Mouse (Mus musculus): ENCODE measurements at regions not wholly inside any gene's neighbourhood (a gene's known extent, or its start where the extent isn't known, plus 50 kb on each side); places are given as distances from the start of the nearest gene placed in this dataset.

- TF ChIP-seq MAFK (IDR thresholded peaks at IDR 0.05; ENCODE audit: insufficient read depth, low read depth, low read length) = no peak
- TF ChIP-seq CHD2 (IDR thresholded peaks at IDR 0.05; ENCODE audit: low read depth, low read length) = no peak
- no peak for TF ChIP-seq ZNF384 (IDR thresholded peaks at IDR 0.05; ENCODE audit: low read depth, low read length)
Observed at GRCm38 (mm10) chr9:61795910-61796309, 118.4 kb downstream of the Rplp1 start.
